Mouse (Mus musculus) hindbrain, embryonic 12.5 days (tissue): ENCODE measurements around the gene Metap1. TPM values are rescaled to one million over a fixed set of nuclear protein-coding genes. Genes with fewer than 3 reads are reported as not detected.

Experiments used
- ATAC-seq: fragments of 200-750 bp; cut with Nextera tagmentation; 2 replicates; pipeline ENCODE4 v1.8.0; 2017; ENCODE audit warnings: moderate TSS enrichment; ENCODE audit not compliant: low FRiP score
- H3K27ac ChIP-seq: fragments of 300-500 bp; sonication (generic); 2 replicates; pipeline ENCODE4 v1.5.1; 2016; ENCODE audit warnings: mild to moderate bottlenecking
- H3K27me3 ChIP-seq: fragments of 300-500 bp; sonication (generic); 2 replicates; pipeline ENCODE4 v1.6.1; 2016; ENCODE audit warnings: mild to moderate bottlenecking
- H3K36me3 ChIP-seq: fragments of 300-500 bp; sonication (generic); 2 replicates; pipeline ENCODE4 v1.6.1; 2016; ENCODE audit warnings: mild to moderate bottlenecking
- H3K4me1 ChIP-seq: fragments of 300-500 bp; sonication (generic); 2 replicates; pipeline ENCODE4 v1.6.1; 2016
- H3K4me2 ChIP-seq: fragments of 300-500 bp; sonication (generic); replicated peaks from 2 replicates; pipeline ENCODE4 v1.6.1; 2016; ENCODE audit warnings: mild to moderate bottlenecking
- H3K4me3 ChIP-seq: fragments of 300-500 bp; sonication (generic); 2 replicates; pipeline ENCODE4 v1.5.1; 2016; ENCODE audit warnings: mild to moderate bottlenecking
- H3K9ac ChIP-seq: fragments of 300-500 bp; sonication (generic); 2 replicates; pipeline ENCODE4 v1.6.1; 2016; ENCODE audit warnings: mild to moderate bottlenecking, moderate library complexity
- H3K9me3 ChIP-seq: fragments of 300-500 bp; sonication (generic); replicated peaks from 2 replicates; pipeline ENCODE4 v1.6.1; 2016; ENCODE audit warnings: mild to moderate bottlenecking
- WGBS: fragments of 180-500 bp; shearing (Covaris S2); methylation state at CpG from one replicate; pipeline ENCODE4 v1.1.7; 2016; 5-methylcytosine and 5-hydroxymethylcytosine counted together
- microRNA counts: library from miRNA; unstranded; fragments of <30 nt; microRNA quantifications from one replicate; lab custom pipeline; 2017
- microRNA-seq: library from miRNA; unstranded; fragments of <30 nt; microRNA quantifications from one replicate; pipeline ENCODE4, GENCODE M21; 2017
- polyA plus RNA-seq: library from polyadenylated mRNA; unstranded; fragments of >200 nt; fragmentation: Nextera tagmentation; extraction: Ambion mirVana; gene quantifications from 2 replicates; pipeline ENCODE4 v1.2.1, GENCODE M21; 2016

Gene Metap1
- polyA plus RNA-seq, 1 experiment from 2014 or later, result 46.4 TPM

DNA sequence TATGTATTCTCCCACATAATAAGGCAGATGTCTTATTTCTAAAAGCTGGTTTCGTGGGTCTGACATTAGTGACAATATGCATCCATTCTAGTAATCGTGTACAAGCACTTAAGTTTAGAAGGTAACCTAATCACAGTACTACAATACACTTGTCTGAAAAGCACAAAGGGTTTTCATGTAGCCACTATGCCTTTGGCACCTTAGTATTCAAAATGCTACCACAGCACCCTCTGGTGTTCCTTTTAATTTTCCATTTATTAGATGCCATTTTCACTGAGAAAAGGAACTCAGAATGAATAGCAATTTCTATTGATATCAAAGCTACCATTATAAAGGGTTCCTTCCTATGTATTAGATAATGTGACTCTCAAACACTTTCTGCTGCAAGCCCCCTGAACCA lies 57.5 kb downstream of the Metap1 start:
- no peaks in the 10 kb centered on the region for H3K9me3 ChIP-seq
- ATAC-seq, result no peak
- H3K9ac ChIP-seq, result no peak overlapping the region
- no peak overlapping the region for H3K27ac ChIP-seq
- no peaks in the 10 kb centered on the region for H3K4me1 ChIP-seq
- H3K4me2 ChIP-seq, result no peak overlapping the region
- H3K27me3 ChIP-seq, result no peaks in the 10 kb centered on the region
- WGBS, result 82% methylated on average over 2 of the region's 2 CpGs
- no peak overlapping the region for H3K4me3 ChIP-seq
- no peaks in the 10 kb centered on the region for H3K36me3 ChIP-seq

DNA sequence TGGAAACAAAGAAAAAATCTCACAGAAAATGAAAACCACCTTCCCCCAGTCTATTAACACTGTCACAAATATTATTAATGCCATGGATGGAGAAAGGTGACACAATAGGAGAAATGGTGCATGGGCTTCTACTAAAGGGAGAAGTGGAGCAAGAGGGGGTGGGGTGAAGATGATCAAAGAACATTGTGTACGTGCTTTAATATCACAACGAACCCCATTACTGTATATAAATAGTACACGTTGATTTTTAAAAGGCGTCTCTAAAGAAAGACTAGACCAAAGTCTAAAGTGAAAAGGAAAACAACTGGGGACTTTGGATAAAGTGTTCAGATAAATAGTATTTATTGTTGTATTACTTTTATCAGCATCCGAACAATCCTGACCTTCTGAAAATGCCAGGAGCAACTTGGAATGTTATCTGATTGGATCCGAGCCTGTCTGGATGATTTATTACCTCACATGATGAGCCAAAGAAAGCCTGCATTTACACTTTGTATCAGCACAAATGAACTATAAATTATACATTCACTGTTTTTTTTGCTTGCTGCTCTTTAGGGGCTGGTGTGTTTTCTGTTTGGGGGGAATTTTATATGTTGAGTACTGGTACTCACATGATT lies 58.8 kb downstream of the Metap1 start:
- no peak overlapping the region for H3K4me2 ChIP-seq
- H3K9me3 ChIP-seq, result no peaks in the 10 kb centered on the region
- no peak overlapping the region for H3K27ac ChIP-seq
- no peak overlapping the region for H3K4me3 ChIP-seq
- no peak overlapping the region for H3K9ac ChIP-seq
- no peaks in the 10 kb centered on the region for H3K27me3 ChIP-seq
- no peak for ATAC-seq
- no peaks in the 10 kb centered on the region for H3K36me3 ChIP-seq
- 82% methylated on average over 6 of the region's 6 CpGs for WGBS
- H3K4me1 ChIP-seq, result no peaks in the 10 kb centered on the region

GRCm38 (mm10) chr3:138424247-138424646 lies 65.1 kb downstream of the Metap1 start:
- Histone ChIP-seq H3K27ac (no peak overlapping the region), H3K9me3 (no peaks in the 10 kb centered on the region), H3K27me3 (no peaks in the 10 kb centered on the region), H3K9ac (no peak overlapping the region), H3K4me3 (no peak overlapping the region), H3K4me2 (no peak overlapping the region), H3K36me3 (no peaks in the 10 kb centered on the region), H3K4me1 (no peaks in the 10 kb centered on the region)
- ATAC-seq, result no peak
- 74% methylated on average over 4 of the region's 4 CpGs for WGBS

GRCm38 (mm10) chr3:138423664-138424063 lies 65.7 kb downstream of the Metap1 start:
- 78% methylated on average over 2 of the region's 2 CpGs for WGBS
- Histone ChIP-seq H3K9ac (no peak overlapping the region), H3K4me1 (no peaks in the 10 kb centered on the region), H3K4me3 (no peak overlapping the region), H3K27me3 (no peaks in the 10 kb centered on the region), H3K4me2 (no peak overlapping the region), H3K36me3 (no peaks in the 10 kb centered on the region), H3K9me3 (no peaks in the 10 kb centered on the region), H3K27ac (no peak overlapping the region)
- ATAC-seq, result no peak

DNA sequence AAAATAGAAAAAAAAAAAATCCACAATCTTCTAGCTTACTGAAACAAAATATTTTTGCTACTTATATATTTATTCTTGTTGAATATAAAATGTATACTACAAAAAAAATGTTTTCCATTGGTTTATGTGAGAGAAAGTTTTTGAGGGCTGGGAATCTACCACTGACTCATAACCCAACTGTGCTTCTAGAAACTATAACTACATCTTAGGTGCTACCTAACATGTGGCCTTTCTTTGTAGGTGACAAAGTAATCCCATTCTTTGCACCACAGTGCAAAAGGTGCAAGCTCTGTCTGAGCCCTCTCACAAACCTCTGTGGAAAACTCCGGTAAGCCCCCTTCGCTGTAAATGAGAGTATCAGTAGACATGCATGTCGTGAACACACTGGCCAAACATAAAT lies 68.9 kb downstream of the Metap1 start:
- Histone ChIP-seq H3K4me1 (no peaks in the 10 kb centered on the region), H3K4me2 (no peak overlapping the region), H3K27ac (no peak overlapping the region), H3K4me3 (no peak overlapping the region), H3K27me3 (no peaks in the 10 kb centered on the region), H3K9ac (no peak overlapping the region), H3K36me3 (no peaks in the 10 kb centered on the region), H3K9me3 (no peaks in the 10 kb centered on the region)
- no peak for ATAC-seq
- 89% methylated on average over 3 of the region's 3 CpGs for WGBS

DNA sequence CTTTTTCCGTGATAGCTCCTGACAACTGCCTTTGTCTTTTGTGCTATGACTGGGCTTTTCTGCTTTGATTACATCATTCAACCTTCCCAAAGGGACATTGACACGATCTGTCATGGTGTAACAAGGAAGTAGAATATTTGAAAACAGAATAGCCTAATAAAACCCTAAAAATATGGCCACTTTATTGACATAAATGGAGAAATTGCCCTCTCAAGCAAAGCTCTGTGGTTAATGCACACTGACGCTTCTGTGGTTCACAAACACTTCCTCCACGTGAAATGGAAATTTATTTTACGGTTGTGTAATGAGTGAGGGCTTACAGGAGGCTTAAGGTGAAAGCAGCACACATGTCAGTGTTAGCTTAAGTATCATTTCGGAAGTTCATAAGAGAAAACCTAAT lies 69.9 kb downstream of the Metap1 start:
- no peaks in the 10 kb centered on the region for H3K36me3 ChIP-seq
- H3K27me3 ChIP-seq, result no peaks in the 10 kb centered on the region
- no peaks in the 10 kb centered on the region for H3K9me3 ChIP-seq
- H3K9ac ChIP-seq, result no peak overlapping the region
- WGBS, result 87% methylated on average over 6 of the region's 6 CpGs
- no peak for ATAC-seq
- no peak overlapping the region for H3K27ac ChIP-seq
- H3K4me1 ChIP-seq, result no peaks in the 10 kb centered on the region
- no peak overlapping the region for H3K4me2 ChIP-seq
- H3K4me3 ChIP-seq, result no peak overlapping the region

DNA sequence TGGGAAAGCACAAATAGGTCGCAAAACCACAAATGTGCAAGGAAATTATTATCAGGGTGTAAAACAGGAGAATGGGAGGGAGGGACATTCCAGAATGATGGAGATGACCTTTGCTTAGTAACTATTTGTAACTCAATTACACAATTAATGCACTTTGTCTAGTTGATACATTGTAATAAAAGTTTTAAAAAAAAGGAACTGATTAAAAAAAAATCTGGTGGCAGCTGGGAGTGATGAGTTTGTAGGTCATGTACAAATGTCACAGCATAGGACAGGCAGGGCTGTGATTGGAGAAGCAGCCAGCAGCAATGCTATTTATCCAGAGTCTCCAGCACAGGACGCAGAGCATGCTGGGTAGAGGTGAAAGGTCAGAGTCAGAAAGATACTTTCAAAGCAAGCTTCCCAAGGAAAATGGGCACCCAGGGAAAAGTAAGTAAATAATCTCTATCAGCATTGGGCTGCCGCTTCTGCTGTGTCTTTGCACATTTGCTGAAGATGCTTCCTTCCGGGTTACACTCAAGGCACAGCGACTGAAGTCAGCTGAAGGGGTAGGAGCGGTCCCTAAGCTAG lies 74.1 kb downstream of the Metap1 start, which contains the start of gene Adh4:
TSS of gene Adh4 (plus strand) at position 346 of the 570 bp plus-strand sequence.
- H3K27me3 ChIP-seq, result no peaks in the 10 kb centered on the region
- no peak within 1 kb of the TSS for H3K4me3 ChIP-seq
- H3K27ac ChIP-seq, result no peak within 1 kb of the TSS
- ATAC-seq, result no peak
- 70% methylated on average over 6 of the region's 6 CpGs for WGBS
- no peaks in the 10 kb centered on the region for H3K9me3 ChIP-seq
- H3K4me1 ChIP-seq, result no peaks in the 10 kb centered on the region
- H3K4me2 ChIP-seq, result no peak within 1 kb of the TSS
- H3K36me3 ChIP-seq, result no peaks in the 10 kb centered on the region
- no peak within 1 kb of the TSS for H3K9ac ChIP-seq

GRCm38 (mm10) chr3:138410211-138410610 lies 79.1 kb downstream of the Metap1 start:
- H3K36me3 ChIP-seq, result no peaks in the 10 kb centered on the region
- no peaks in the 10 kb centered on the region for H3K4me1 ChIP-seq
- H3K9me3 ChIP-seq, result no peaks in the 10 kb centered on the region
- H3K27me3 ChIP-seq, result no peaks in the 10 kb centered on the region
- no peak overlapping the region for H3K4me3 ChIP-seq
- H3K27ac ChIP-seq, result no peak overlapping the region
- no peak for ATAC-seq
- H3K9ac ChIP-seq, result no peak overlapping the region
- WGBS, result 71% methylated on average over 3 of the region's 3 CpGs
- no peak overlapping the region for H3K4me2 ChIP-seq

DNA sequence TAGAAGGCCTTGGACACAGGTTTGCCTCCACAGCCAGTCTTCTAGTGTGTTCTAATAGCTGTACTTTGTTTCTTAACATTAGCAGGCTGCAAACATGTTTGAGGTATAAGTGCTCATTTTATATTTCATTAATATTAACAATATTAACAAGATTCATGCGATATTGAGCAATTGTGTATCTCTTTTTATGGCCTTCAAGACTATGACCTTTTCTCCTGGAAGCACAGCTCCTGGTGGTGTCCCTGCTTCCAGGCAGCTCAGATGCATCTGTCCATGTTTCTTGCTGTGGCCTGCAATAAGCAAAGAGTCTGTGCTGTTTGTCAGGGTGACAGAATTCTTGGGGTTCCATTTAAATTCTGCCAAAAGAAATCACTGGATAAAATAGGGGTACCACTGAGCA lies 79.7 kb downstream of the Metap1 start:
- no peaks in the 10 kb centered on the region for H3K27me3 ChIP-seq
- no peak overlapping the region for H3K4me3 ChIP-seq
- H3K9me3 ChIP-seq, result no peaks in the 10 kb centered on the region
- no peaks in the 10 kb centered on the region for H3K4me1 ChIP-seq
- ATAC-seq, result no peak
- no peaks in the 10 kb centered on the region for H3K36me3 ChIP-seq
- H3K9ac ChIP-seq, result no peak overlapping the region
- H3K4me2 ChIP-seq, result no peak overlapping the region
- H3K27ac ChIP-seq, result no peak overlapping the region
- WGBS, result 90% methylated on average over 1 of the region's 1 CpGs

MicroRNA genes within 50 kb of the gene (microRNA counts, 519-probe panel; counts per million panel counts)
- microRNA mmu-miR-1956 (lab: Ali Mortazavi, UCI), result 470 counts per million, percentile 58 among the panel's probes with 10 or more counts

Small RNA genes within 50 kb of the gene (microRNA-seq; reads per million reads assigned to microRNA genes)
- not detected for gene Mir1956

Other genes with a start within 250 kb of the Metap1 start
- gene Adh1, start 228.5 kb downstream of the Metap1 start, polyA plus RNA-seq, result 0.39 and 0.93 TPM in 2 replicates
- not detected in 2 replicates for gene Adh6a, start 176.2 kb downstream of the Metap1 start, polyA plus RNA-seq
- gene Adh6b, start 147.7 kb downstream of the Metap1 start, polyA plus RNA-seq, result 0.21 and 0.22 TPM in 2 replicates
- gene Adh4, start 74.0 kb downstream of the Metap1 start, polyA plus RNA-seq, result not detected in 2 replicates
- 217 and 224 TPM in 2 replicates for gene Adh5, start 46.4 kb downstream of the Metap1 start, polyA plus RNA-seq
- 300 and 313 TPM in 2 replicates for gene Eif4e, start 36.7 kb upstream of the Metap1 start, polyA plus RNA-seq